Mouse (Mus musculus): ENCODE results near the gene Pik3r4.

DNA sequence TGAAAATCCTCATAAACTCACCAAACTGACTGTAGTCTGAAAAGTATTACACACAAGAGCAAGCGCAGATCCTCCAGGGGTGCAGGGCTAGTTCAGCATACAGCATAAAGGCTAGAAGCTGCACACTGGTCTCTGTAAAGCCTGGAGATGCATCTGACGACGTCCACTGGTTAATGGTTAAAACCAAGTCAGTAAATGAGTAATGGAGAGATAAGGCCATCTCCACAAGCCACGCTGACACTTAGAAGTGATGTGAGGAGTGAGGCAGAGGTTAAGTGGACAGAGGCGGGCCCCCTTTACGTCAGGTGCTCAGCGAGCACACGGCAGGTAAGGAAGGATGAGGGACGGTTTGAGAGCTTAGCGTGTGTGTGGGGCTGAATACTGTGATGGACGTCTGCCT, 33.2 kb downstream of the Pik3r4 start:
- TF ChIP-seq POLR2A (IDR thresholded peaks at IDR 0.05; ENCODE audit: control insufficient read depth, low read depth, low read length): no peak
- TF ChIP-seq CTCF (IDR thresholded peaks at IDR 0.05; ENCODE audit: control insufficient read depth, insufficient read depth, insufficient replicate concordance, low read depth, low read length): no peak
